Mouse (Mus musculus) small intestine, adult 2 months (tissue): ENCODE results near the gene Ap1s2. TPM values are rescaled to one million over a fixed set of nuclear protein-coding genes. Genes with fewer than 3 reads are reported as not detected.
A peak's percentile ranks its signal among the peaks of the same experiment; 100 is the strongest.

ENCODE experiments used
- H3K27ac ChIP-seq: fragments of 200-500 bp; 2 replicates; pipeline ENCODE4 v1.5.1; 2012; ENCODE audit warnings: low read depth, low read length, control low read depth, inconsistent platforms; ENCODE audit not compliant: insufficient read depth
- H3K27me3 ChIP-seq: fragments of 200-500 bp; 2 replicates; pipeline ENCODE4 v1.6.1; 2012; ENCODE audit warnings: mild to moderate bottlenecking, moderate library complexity, low read length, inconsistent platforms; ENCODE audit not compliant: control insufficient read depth, insufficient read depth
- H3K36me3 ChIP-seq: fragments of 200-500 bp; 2 replicates; pipeline ENCODE4 v1.6.1; 2012; ENCODE audit warnings: mild to moderate bottlenecking, low read length, control low read depth, inconsistent platforms; ENCODE audit not compliant: control insufficient read depth, insufficient read depth
- H3K4me1 ChIP-seq: fragments of 200-500 bp; 2 replicates; pipeline ENCODE4 v1.6.1; 2012; ENCODE audit warnings: low read length, inconsistent platforms, mixed read lengths; ENCODE audit not compliant: control insufficient read depth, insufficient read depth, insufficient read length
- H3K4me3 ChIP-seq: fragments of 200-500 bp; 2 replicates; pipeline ENCODE4 v1.5.1; 2012; ENCODE audit warnings: low read depth, mild to moderate bottlenecking, control low read depth, inconsistent platforms, low read length, moderate library complexity
- CTCF ChIP-seq: fragments of 200-500 bp; IDR thresholded peaks from 2 replicates; pipeline ENCODE4 v1.5.1; 2012; ENCODE audit warnings: low read depth, mild to moderate bottlenecking, control low read depth, inconsistent platforms, low read length, moderate library complexity, mixed read lengths; ENCODE audit not compliant: insufficient replicate concordance, insufficient read length; ENCODE audit errors: extremely low read depth
- POLR2A ChIP-seq: fragments of 200-500 bp; IDR thresholded peaks from 2 replicates; pipeline ENCODE4 v1.6.1; 2012; ENCODE audit warnings: low read depth, mild to moderate bottlenecking, control low read depth, inconsistent platforms, low read length, moderate library complexity
- WGBS: fragments of 180-500 bp; shearing (Covaris S2); methylation state at CpG from one replicate; pipeline ENCODE4 v1.1.7; 2018; 5-methylcytosine and 5-hydroxymethylcytosine counted together
- polyA plus RNA-seq: library from polyadenylated mRNA; depleted of rRNA; stranded (reverse); fragments of >200 nt; gene quantifications from 2 replicates; pipeline ENCODE4 v1.2.3, GENCODE M21; 2012

Ap1s2 gene
- polyA plus RNA-seq, 1 experiment: 0.18 TPM

DNA sequence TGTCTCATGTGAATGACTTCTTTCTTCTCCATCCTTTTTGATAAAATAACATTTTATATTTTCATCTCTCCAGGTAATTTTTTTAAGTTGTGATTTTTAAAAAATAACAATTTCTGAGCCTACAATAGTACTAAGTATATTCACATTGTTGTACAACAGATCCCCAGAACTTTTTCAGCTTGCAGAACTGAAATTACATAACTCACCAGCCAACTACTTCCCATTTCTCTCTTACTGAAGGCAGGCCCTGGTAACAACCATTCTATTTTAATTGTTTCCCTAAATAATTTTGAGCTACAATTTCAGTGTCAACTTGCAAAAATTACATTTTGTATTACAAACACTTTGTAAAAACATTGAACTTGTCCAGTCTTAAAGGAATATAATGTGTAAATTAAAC, 20.7 kb downstream of the Ap1s2 start:
- H3K4me3 ChIP-seq: no peak overlapping the region
- H3K36me3 ChIP-seq: no peaks in the 10 kb centered on the region
- TF ChIP-seq CTCF (no peak), POLR2A (no peak)
- no peaks in the 10 kb centered on the region for H3K4me1 ChIP-seq
- H3K27ac ChIP-seq: no peak overlapping the region
- no peaks in the 10 kb centered on the region for H3K27me3 ChIP-seq

DNA sequence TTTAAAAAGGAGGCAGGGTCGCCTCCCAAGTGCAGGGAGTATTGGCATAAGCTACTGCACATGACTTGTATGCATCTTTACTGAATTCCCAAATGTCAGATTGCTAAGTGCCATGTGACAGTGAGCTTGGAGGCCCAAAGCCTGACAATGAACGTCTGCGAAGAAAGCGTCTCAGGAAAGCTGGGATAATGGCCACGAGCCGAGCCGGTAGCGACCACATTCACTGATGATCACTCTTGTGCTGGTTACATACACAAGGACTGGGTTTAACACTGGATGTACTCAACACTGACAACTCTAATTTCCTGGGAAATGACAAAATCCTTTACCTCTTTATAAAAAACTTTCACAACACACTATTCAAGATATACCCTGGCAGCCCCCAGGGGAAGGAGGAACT, 25.9 kb downstream of the Ap1s2 start:
- peaks cover 15% of the 10 kb centered on the region; the same call in 1 of the 2 replicates for H3K36me3 ChIP-seq
- H3K4me3 ChIP-seq: no peak overlapping the region
- H3K4me1 ChIP-seq: no peaks in the 10 kb centered on the region
- no peak overlapping the region for H3K27ac ChIP-seq
- TF ChIP-seq CTCF (no peak), POLR2A (no peak)
- no peaks in the 10 kb centered on the region for H3K27me3 ChIP-seq
- 88% methylated on average over 8 of the region's 8 CpGs for WGBS

DNA sequence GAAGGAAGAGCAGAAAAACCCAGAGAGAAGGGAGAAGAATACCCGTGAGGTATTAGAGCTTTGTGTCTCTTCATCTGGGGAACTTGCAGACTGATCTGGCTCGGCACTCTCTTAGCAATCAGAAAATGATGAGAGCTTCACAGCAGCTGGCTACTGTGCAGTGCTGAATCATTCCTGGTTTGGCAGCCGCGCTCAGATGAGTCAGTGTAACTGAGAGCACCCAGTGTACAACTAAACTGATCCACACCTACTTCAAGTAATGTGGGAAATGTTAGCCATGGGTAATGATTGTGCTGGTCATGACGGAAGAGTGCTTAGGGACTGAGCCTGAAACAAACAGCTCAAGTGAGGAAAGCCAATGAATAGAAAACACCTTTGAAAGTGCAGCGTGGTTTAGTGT, 29.8 kb downstream of the Ap1s2 start:
- WGBS: 88% methylated on average over 6 of the region's 6 CpGs
- Histone ChIP-seq H3K27me3 (no peaks in the 10 kb centered on the region), H3K4me1 (no peaks in the 10 kb centered on the region), H3K4me3 (no peak overlapping the region), H3K27ac (no peak overlapping the region), H3K36me3 (peaks cover 26% of the 10 kb centered on the region)
- no peak for TF ChIP-seq POLR2A
- no peak for TF ChIP-seq CTCF

DNA sequence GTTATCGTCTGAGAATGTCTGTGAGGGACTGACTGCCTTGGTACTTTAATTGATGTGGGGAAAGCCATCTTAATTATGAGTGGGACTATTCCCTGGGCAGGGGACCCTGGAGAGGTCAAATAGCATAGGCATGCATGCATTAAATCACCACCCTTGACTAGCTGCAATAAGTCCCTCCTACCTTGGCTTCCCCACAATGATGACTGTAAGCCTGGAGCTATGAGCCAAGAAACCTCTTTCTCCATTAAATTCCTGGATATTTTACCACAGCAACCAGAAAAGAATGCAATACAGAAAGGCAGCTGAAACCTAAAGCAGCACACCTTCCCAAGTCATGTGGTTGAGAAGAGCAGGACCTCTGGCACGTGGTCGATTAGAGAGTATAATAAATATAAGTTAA, 35.6 kb downstream of the Ap1s2 start:
- H3K36me3 ChIP-seq: peaks cover 28% of the 10 kb centered on the region
- no peak overlapping the region for H3K4me3 ChIP-seq
- no peak overlapping the region for H3K27ac ChIP-seq
- TF ChIP-seq POLR2A (no peak), CTCF (no peak)
- 84% methylated on average over 3 of the region's 3 CpGs for WGBS
- H3K27me3 ChIP-seq: no peaks in the 10 kb centered on the region
- no peaks in the 10 kb centered on the region for H3K4me1 ChIP-seq

DNA sequence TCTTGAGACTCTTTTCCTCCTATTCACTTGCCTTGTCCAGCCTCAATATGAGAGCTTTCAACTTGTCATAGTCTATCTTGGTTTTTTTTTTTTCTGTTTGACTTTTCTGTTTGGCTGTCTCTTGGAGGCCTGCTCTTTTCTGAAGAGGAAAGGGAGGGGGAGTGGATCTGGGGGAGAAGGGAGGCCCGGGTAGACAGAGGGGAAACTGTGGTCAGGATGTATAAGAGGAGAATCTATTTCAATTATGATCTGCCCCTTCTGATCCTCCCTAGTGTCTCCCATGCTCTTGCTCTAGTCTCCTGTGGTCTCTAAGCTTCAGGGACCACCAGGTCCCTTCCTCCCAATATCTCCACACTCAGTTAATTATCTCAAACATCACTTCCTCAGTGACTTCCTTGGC, 42.8 kb downstream of the Ap1s2 start:
- H3K27ac ChIP-seq: no peak overlapping the region
- no peak overlapping the region for H3K4me3 ChIP-seq
- no peaks in the 10 kb centered on the region for H3K4me1 ChIP-seq
- TF ChIP-seq POLR2A: no peak
- no peak for TF ChIP-seq CTCF
- no peaks in the 10 kb centered on the region for H3K27me3 ChIP-seq
- H3K36me3 ChIP-seq: peaks cover 27% of the 10 kb centered on the region
- WGBS: 50% methylated on average over 1 of the region's 1 CpGs

DNA sequence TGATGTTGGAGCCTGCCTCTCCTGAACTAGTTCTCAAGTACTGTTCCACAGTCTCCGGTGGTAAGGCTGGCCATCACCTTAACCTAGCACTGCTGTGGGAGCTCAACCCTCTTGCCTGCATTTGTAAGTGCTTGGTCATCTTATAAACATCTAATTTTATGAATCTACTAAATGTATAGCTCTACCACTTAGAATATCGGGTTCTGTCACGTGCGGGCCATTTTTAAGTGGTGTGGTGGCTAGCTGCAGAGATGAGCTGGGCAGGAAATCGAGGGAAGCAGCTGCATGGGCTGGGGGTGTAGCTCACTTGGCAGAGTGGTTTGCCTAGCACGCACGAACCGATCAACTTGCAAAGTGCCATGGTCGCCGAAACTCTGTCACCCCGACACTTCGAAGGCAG, 48.6 kb downstream of the Ap1s2 start:
- Histone ChIP-seq H3K27ac (peak overlapping the region; percentile 73), H3K27me3 (no peaks in the 10 kb centered on the region), H3K4me1 (peaks cover 2% of the 10 kb centered on the region), H3K36me3 (peaks cover 13% of the 10 kb centered on the region), H3K4me3 (peak overlapping the region; percentile 97)
- 20% methylated on average over 12 of the region's 12 CpGs for WGBS
- TF ChIP-seq CTCF (no peak), POLR2A (no peak)

GRCm38 (mm10) chrX:163957803-163958466, 49.1 kb downstream of the Ap1s2 start:
- H3K4me1 ChIP-seq: peaks cover 2% of the 10 kb centered on the region
- H3K36me3 ChIP-seq: peaks cover 13% of the 10 kb centered on the region
- peak overlapping the region; percentile 98 for H3K27ac ChIP-seq
- H3K4me3 ChIP-seq: peak overlapping the region; percentile 97
- TF ChIP-seq CTCF (no peak), POLR2A (no peak)
- no peaks in the 10 kb centered on the region for H3K27me3 ChIP-seq
- 14% methylated on average over 62 of the region's 67 CpGs for WGBS
